Mouse (Mus musculus): ENCODE results near the gene A130010J15Rik. TPM values are rescaled to one million over a fixed set of nuclear protein-coding genes. Genes with fewer than 3 reads are reported as not detected.

The A130010J15Rik gene
- polyA plus RNA-seq, 1 experiment from 2014 or later, result 18.1 TPM

DNA sequence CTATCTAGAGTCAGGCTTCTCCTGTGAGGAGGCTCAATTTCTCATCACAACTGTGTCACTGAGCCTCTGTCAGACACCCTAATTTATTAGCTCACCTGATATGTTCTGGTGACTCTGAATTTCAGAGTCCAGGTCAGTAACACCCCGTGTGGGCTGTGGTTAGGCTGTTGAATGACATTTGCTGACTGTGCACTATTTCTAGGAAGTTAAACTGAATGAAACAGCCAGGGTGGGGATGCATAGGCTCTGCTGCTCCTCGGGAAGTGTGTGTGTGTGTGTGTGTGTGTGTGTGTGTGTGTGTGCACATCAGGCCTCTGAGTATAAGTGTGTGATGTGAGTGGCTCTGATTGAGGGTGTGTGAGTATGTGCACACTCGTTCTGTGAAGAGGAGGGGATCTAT, 29.2 kb upstream of the A130010J15Rik start:
- H3K4me1 ChIP-seq, result 0 out of 2 replicates have a peak, but pooled peaks cover 12% of the 10 kb centered on the region
- no peaks in the 10 kb centered on the region for H3K9me3 ChIP-seq
- H3K4me3 ChIP-seq, result no peak overlapping the region
- no peak for DNase-seq (ENCODE audit: extremely low spot score, low spot score)
- H3K27me3 ChIP-seq (ENCODE audit: poor library complexity, severe bottlenecking), result no peaks in the 10 kb centered on the region
- H3K36me3 ChIP-seq (replicated peaks), result no peaks in the 10 kb centered on the region
- WGBS, result 64% methylated on average over 3 of the region's 3 CpGs
- no peak overlapping the region for H3K27ac ChIP-seq

GRCm38 (mm10) chr1:193141118-193141517, 26.7 kb upstream of the A130010J15Rik start:
- H3K4me3 ChIP-seq, result no peak overlapping the region
- WGBS, result 80% methylated on average over 7 of the region's 7 CpGs
- DNase-seq (ENCODE audit: extremely low spot score, low spot score), result no peak
- 0 out of 2 replicates have a peak, but pooled peaks cover 12% of the 10 kb centered on the region for H3K4me1 ChIP-seq
- H3K27me3 ChIP-seq (ENCODE audit: poor library complexity, severe bottlenecking), result no peaks in the 10 kb centered on the region
- no peaks in the 10 kb centered on the region for H3K9me3 ChIP-seq
- H3K36me3 ChIP-seq (replicated peaks), result no peaks in the 10 kb centered on the region
- H3K27ac ChIP-seq, result no peak overlapping the region

GRCm38 (mm10) chr1:193142517-193143062, 25.3 kb upstream of the A130010J15Rik start:
- Histone ChIP-seq H3K27me3 (ENCODE audit: poor library complexity, severe bottlenecking) (no peaks in the 10 kb centered on the region), H3K4me1 (0 out of 2 replicates have a peak, but pooled peaks cover 12% of the 10 kb centered on the region), H3K27ac (no peak overlapping the region), H3K4me3 (no peak overlapping the region), H3K9me3 (no peaks in the 10 kb centered on the region), H3K36me3 (replicated peaks) (no peaks in the 10 kb centered on the region)
- WGBS, result 90% methylated on average over 8 of the region's 8 CpGs
- no peak for DNase-seq (ENCODE audit: extremely low spot score, low spot score)

DNA sequence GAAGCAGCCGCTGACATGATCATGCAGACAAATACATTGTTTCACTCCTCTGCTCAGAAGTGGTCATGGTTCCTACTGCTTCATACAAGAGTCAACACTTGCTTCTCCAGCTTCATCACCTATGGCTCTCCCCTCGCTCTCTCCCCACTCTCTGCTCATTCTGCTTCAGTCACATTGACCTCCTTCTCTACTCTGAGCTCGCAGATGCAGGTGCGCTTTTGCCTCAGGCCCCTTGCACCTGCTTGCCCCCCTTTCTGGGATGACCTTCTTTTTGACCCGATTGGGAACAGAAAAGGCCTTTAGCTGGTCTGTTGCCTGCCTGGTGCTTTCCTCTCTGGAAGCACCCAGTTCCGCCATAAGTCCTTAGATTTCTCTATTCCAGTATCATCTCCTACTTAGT, 23.3 kb upstream of the A130010J15Rik start:
- 0 out of 2 replicates have a peak, but pooled peaks cover 6% of the 10 kb centered on the region for H3K27me3 ChIP-seq (ENCODE audit: poor library complexity, severe bottlenecking)
- H3K36me3 ChIP-seq (replicated peaks), result no peaks in the 10 kb centered on the region
- 0 out of 2 replicates have a peak, but pooled peaks cover 6% of the 10 kb centered on the region for H3K4me1 ChIP-seq
- H3K9me3 ChIP-seq, result no peaks in the 10 kb centered on the region
- H3K27ac ChIP-seq, result no peak overlapping the region
- WGBS, result 88% methylated on average over 6 of the region's 6 CpGs
- no peak for DNase-seq (ENCODE audit: extremely low spot score, low spot score)
- H3K4me3 ChIP-seq, result no peak overlapping the region

DNA sequence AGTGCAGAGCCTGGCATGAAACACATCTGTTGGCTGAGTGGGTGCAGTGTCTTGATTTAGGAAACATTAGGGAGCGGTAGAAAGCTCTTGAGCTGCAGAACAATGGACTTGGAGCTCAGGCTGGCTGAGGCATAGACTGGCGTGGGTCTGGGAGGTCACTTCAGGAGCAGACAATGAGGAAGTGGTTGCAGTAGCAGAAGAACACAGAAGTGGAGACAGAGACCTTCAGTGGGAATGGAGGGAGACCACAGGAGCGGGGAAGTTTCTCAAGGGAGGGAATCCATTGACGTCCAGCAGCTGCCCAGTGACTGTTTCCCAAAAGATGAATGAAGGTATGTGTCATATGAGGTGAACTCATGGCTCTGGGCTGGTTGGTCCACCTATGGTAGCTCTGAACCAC, 22.7 kb upstream of the A130010J15Rik start:
- no peaks in the 10 kb centered on the region for H3K9me3 ChIP-seq
- no peak overlapping the region for H3K27ac ChIP-seq
- 0 out of 2 replicates have a peak, but pooled peaks cover 6% of the 10 kb centered on the region for H3K4me1 ChIP-seq
- H3K36me3 ChIP-seq (replicated peaks), result no peaks in the 10 kb centered on the region
- no peak for DNase-seq (ENCODE audit: extremely low spot score, low spot score)
- 0 out of 2 replicates have a peak, but pooled peaks cover 8% of the 10 kb centered on the region for H3K27me3 ChIP-seq (ENCODE audit: poor library complexity, severe bottlenecking)
- H3K4me3 ChIP-seq, result no peak overlapping the region
- WGBS, result 84% methylated on average over 4 of the region's 4 CpGs

DNA sequence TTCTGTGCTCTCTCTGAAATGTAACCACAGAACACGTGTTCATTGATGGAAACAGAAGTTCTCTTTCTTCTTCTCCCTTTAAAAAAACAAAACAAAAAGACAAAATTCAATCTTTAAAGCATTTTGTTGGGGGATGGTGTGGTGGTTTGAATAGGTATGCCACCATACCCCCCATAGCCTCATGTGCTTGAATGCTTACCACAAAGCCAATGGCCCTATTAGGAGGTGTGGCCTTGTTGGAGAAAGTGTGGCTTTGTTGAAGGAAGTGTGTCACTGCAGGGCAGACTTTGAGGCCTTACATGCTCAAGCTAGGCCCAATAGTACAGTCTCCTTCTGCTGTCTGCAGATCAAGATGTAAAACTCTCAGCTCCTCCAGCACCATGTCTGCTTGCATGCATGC, 21.4 kb upstream of the A130010J15Rik start:
- no peak overlapping the region for H3K27ac ChIP-seq
- H3K9me3 ChIP-seq, result no peaks in the 10 kb centered on the region
- no peaks in the 10 kb centered on the region for H3K36me3 ChIP-seq (replicated peaks)
- H3K4me1 ChIP-seq, result no peaks in the 10 kb centered on the region
- DNase-seq (ENCODE audit: extremely low spot score, low spot score), result no peak
- no peak overlapping the region for H3K4me3 ChIP-seq
- H3K27me3 ChIP-seq (ENCODE audit: poor library complexity, severe bottlenecking), result peaks cover 19% of the 10 kb centered on the region
- WGBS, result 86% methylated on average over 1 of the region's 1 CpGs

DNA sequence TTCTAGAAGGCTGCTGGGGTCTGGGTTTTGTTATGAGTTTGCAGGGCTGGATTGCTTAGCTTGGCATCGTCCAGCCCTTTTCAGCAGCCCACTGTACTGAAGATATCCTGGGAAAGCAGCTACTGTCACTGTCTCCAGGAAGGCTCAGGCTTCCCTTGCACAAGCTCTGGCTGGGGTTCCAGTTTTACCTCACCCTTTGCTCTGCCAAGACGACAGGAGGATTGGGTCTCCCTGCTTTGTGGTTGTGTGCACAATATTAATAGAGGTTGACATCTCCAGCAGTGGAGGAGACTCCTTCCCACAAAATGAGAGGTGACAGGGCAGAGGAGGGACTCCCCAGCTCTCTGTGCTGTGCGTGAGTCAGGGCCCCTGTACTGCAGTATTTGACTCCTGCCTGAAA, 18.6 kb upstream of the A130010J15Rik start:
- H3K27me3 ChIP-seq (ENCODE audit: poor library complexity, severe bottlenecking), result peaks cover 47% of the 10 kb centered on the region
- 68% methylated on average over 3 of the region's 3 CpGs for WGBS

GRCm38 (mm10) chr1:193151134-193151533, 16.7 kb upstream of the A130010J15Rik start:
- WGBS, result 61% methylated on average over 7 of the region's 7 CpGs
- no peak for DNase-seq (ENCODE audit: extremely low spot score, low spot score)
- no peaks in the 10 kb centered on the region for H3K36me3 ChIP-seq (replicated peaks)
- no peak overlapping the region for H3K27ac ChIP-seq
- H3K4me1 ChIP-seq, result peaks cover 15% of the 10 kb centered on the region
- H3K4me3 ChIP-seq, result no peak overlapping the region
- H3K27me3 ChIP-seq (ENCODE audit: poor library complexity, severe bottlenecking), result peaks cover 65% of the 10 kb centered on the region
- H3K9me3 ChIP-seq, result no peaks in the 10 kb centered on the region

More for the DNA sequence above, 18.6 kb upstream of the A130010J15Rik start:
- Histone ChIP-seq H3K27ac (no peak overlapping the region), H3K36me3 (replicated peaks) (no peaks in the 10 kb centered on the region), H3K4me1 (peaks cover 15% of the 10 kb centered on the region), H3K4me3 (no peak overlapping the region), H3K9me3 (no peaks in the 10 kb centered on the region)
- DNase-seq (ENCODE audit: extremely low spot score, low spot score), result no peak

GRCm38 (mm10) chr1:193152872-193153271, 15.0 kb upstream of the A130010J15Rik start, which contains the start of gene Irf6:
Gene Irf6 (plus strand): TSS chr1:193153111.
- Histone ChIP-seq H3K9me3 (no peaks in the 10 kb centered on the region), H3K4me3 (peak within 1 kb of the TSS; percentile 50), H3K27ac (peak within 1 kb of the TSS; percentile 20; the same call in 1 of the 2 replicates), H3K36me3 (replicated peaks) (no peaks in the 10 kb centered on the region), H3K27me3 (ENCODE audit: poor library complexity, severe bottlenecking) (peaks cover 70% of the 10 kb centered on the region), H3K4me1 (peaks cover 19% of the 10 kb centered on the region)
- peak; percentile 47 for DNase-seq (ENCODE audit: extremely low spot score, low spot score)
- WGBS, result under 1% methylated on average over 30 of the region's 30 CpGs

- no peak for DNase-seq (ENCODE audit: extremely low spot score, low spot score)
- Histone ChIP-seq H3K27ac (no peak overlapping the region; the same call in 1 of the 2 replicates), H3K9me3 (no peaks in the 10 kb centered on the region), H3K4me1 (peaks cover 19% of the 10 kb centered on the region), H3K27me3 (ENCODE audit: poor library complexity, severe bottlenecking) (peaks cover 72% of the 10 kb centered on the region), H3K4me3 (peak overlapping the region; percentile 50), H3K36me3 (replicated peaks) (no peaks in the 10 kb centered on the region)
- WGBS, result 16% methylated on average over 16 of the region's 16 CpGs
Observed at GRCm38 (mm10) chr1:193153561-193153960, 14.3 kb upstream of the A130010J15Rik start.

DNA sequence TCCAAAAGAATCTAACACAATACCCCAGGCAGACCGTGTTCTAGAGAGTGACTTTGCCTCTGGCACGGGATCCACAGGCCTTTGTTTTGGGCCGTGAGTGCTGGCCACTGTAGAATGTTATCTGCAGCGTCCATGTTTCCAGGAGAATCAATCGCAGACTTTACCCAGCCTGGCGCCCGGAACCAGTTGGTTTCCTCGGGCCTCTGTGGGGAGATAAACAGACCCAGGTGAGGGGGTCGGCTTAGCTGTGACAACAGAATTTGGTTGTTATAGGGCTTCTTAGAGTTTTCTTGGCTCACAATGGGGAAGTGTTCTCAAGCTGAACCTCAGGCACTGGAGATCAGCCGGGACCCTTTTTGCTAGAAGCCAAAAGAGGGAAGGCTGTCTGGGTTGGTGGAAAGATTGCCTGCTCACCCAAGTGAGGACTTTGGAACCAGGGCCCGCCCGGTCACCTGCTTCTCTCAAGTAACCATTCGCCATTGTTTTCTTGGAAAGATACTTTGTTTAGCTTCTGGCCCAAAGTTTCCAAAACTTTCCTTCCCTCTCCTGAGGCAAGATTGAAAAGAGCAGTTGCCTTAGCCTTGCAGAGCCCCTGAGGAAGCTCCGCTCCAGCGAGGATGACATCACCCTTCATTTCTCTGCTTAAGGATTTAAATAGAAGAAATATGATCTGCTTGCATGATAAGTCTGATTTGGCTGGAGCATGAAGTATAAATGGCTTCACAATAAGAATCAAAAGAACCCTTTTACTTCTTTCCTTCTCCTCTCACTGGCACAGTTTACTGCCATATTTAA, 11.3 kb upstream of the A130010J15Rik start:
- 77% methylated on average over 15 of the region's 15 CpGs for WGBS
- no peak overlapping the region for H3K4me3 ChIP-seq
- no peaks in the 10 kb centered on the region for H3K9me3 ChIP-seq
- no peak for DNase-seq (ENCODE audit: extremely low spot score, low spot score)
- H3K4me1 ChIP-seq, result peaks cover 39% of the 10 kb centered on the region
- no peaks in the 10 kb centered on the region for H3K36me3 ChIP-seq (replicated peaks)
- peaks cover 55% of the 10 kb centered on the region for H3K27me3 ChIP-seq (ENCODE audit: poor library complexity, severe bottlenecking)
- no peak overlapping the region for H3K27ac ChIP-seq

DNA sequence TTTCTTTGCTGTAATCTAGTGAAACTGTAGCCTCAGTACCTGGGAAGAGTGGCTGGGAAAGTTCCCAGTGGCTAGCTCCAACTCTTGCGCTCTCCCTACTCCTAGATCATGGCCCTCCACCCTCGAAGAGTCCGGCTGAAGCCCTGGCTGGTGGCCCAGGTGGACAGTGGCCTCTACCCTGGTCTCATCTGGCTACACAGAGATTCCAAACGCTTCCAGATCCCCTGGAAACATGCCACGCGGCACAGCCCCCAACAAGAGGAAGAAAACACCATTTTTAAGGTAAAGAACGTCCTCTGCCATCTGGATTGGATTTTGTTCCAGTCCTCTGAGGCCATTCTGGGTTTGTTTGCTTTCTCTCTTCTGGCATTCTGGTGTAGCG, 10.7 kb upstream of the A130010J15Rik start:
- WGBS, result 76% methylated on average over 8 of the region's 8 CpGs
- H3K9me3 ChIP-seq, result no peaks in the 10 kb centered on the region
- H3K27ac ChIP-seq, result no peak overlapping the region
- H3K4me1 ChIP-seq, result peaks cover 39% of the 10 kb centered on the region
- H3K36me3 ChIP-seq (replicated peaks), result no peaks in the 10 kb centered on the region
- H3K4me3 ChIP-seq, result no peak overlapping the region
- DNase-seq (ENCODE audit: extremely low spot score, low spot score), result no peak
- H3K27me3 ChIP-seq (ENCODE audit: poor library complexity, severe bottlenecking), result peaks cover 49% of the 10 kb centered on the region

- 74% methylated on average over 3 of the region's 3 CpGs for WGBS
- no peaks in the 10 kb centered on the region for H3K36me3 ChIP-seq (replicated peaks)
- H3K4me3 ChIP-seq, result no peak overlapping the region
- peaks cover 28% of the 10 kb centered on the region for H3K27me3 ChIP-seq (ENCODE audit: poor library complexity, severe bottlenecking)
- DNase-seq (ENCODE audit: extremely low spot score, low spot score), result no peak
- H3K4me1 ChIP-seq, result peaks cover 24% of the 10 kb centered on the region
- H3K9me3 ChIP-seq, result no peaks in the 10 kb centered on the region
- H3K27ac ChIP-seq, result no peak overlapping the region
Observed at GRCm38 (mm10) chr1:193159163-193159562, 8.7 kb upstream of the A130010J15Rik start.
